Mouse (Mus musculus): ENCODE results near the gene Nfkbia.

Gene Nfkbia

DNA sequence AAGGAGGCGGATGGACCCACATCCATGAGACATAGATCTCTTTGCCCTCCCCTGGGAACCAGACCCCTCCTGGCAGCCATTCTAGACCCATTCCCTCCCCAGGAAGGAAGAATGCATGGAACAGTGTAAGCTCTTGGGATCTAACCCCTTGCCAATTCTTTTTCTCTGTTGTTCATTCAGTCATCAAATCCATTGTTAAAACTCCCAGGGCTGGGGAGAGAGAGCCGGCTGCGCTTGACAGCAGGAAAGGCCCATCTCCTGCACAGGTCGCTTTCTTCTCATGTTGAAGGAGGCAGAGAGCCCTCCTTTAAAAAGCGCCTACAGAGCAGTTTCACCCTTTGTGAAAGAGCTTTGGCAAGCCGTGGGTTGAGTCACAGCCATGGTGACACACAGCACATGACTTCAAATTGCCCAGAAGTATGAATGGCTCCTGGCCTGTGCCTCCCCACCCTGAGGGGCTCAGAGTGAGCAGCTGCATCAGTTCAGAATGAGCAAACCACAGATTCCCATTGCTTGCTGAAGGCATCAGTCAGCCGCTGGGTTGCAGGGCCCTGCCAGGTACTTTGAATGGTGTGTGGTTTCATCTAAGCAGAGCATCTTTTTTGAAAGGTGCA is 26.3 kb downstream of the Nfkbia start:
- peak; percentile 83 to 90 for DNase-seq (ENCODE audit: low spot score in 2 of 2)

DNA sequence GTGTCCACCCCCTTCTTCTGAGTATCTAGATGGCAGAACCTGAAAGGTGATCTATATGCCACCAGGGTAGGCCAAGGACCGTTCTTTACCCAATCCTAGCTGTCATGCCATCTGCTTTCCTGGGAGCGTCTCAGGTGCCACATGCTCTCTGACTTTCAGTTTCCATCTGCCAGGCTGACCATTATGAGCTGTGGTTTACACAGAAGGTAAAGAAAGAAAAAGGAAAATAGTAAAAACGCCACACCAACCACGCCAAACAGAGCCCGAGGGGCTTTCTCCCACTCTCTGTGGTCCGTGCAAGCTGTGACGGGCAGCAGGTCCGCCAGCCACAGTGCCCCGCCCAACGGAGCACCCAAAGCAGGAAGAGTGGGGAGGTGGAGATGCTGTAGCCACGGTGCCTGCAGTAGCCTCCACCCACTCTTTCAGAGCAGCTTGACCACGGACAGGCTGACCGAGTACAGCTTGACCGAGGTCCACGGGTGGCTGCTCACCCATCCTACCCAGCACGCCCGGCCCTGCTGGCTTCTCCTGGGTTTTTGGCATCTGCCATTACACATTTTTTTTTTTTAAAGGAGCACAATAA is 27.0 kb downstream of the Nfkbia start:
- peak in 1 of 2 experiments; percentile 38 for DNase-seq (ENCODE audit: low spot score in 2 of 2)

DNA sequence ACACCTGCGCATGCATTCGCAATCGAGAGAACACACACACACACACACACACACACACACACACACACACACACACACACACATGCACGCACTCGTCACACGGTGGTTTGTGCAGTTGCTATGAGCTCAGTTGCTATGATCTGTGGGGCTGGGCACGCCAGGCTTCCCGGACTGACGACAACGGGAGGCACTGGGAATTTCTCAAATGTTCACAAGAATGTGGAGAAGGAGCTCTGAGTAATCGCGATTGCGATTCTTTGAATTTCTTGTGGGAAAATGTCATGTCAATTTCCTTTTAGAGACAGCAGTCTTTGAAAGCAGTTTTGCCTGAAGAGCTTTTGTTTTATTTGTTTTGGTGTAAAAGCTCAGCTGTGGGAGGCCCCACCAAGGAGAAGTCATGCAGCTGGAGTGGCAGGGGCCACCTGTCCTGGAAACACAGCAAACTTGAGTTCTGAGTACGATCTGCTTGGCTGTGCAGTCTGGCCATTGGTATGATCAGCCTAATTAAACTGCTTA is 27.5 kb downstream of the Nfkbia start:
- peak; percentile 65 to 71 for DNase-seq (ENCODE audit: low spot score in 2 of 2)

DNA sequence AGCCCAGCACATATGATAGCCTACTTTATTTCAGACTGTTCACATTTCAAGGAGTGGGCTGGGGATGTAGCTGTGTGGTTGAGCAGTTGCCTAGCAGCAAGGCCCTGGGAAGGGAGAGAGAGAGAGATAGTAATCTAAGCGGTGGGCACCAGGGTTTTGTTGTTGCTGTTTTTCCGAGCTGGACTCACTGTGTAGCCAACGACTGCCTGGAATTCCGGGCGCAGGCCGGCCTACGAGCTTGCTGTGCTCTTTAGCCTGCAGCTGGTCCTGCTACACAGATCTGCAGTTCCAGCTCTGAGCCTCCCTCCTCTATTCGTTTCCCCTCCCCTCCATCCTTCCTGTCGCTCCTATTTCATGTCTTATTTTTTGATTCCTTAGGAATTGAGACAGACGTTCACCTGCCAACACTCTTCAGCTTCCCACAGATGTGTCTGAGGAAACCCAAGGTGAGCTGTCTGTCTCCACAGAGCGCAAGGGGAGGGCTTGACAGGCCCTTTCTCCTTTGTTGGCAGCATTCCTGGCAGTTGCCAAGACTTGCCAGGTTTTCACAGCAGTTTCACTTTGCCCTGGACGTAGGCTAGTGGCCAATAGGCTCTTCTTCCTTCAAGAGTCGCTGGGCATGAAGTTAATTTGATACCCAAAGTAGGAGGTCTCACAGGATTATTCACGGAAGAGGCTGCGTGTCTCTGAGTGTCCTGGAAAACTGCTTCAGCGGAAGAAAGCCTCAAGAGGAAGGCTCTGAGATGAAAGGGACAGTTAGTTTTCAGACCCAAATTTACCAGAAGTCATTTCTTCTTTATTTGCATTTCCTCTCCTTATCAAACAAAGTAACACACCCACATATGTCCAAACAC is 28.2 kb downstream of the Nfkbia start:
- peak in 1 of 2 experiments; percentile 28 for DNase-seq (ENCODE audit: low spot score in 2 of 2)

DNA sequence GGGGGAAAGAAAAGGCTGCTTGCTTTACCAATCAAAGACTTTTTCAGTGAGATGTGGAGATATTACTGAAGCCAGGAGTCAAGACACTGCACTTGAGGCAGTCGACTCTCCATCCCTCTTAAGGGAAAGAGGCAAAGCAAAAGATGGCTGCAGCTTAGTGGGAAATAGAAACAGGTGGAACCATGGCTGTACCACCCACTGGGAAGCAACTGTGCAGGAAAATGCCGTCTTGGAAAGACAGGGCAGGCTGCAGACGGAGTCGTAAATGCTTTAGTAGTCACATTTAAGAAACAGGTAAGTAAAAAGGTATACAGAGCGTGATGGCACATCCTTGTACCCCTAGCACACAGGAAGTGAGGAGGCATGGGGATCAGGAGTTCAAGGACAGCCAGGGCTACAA is 29.4 kb downstream of the Nfkbia start:
- no peak for DNase-seq (ENCODE audit: low spot score in 2 of 2)

DNA sequence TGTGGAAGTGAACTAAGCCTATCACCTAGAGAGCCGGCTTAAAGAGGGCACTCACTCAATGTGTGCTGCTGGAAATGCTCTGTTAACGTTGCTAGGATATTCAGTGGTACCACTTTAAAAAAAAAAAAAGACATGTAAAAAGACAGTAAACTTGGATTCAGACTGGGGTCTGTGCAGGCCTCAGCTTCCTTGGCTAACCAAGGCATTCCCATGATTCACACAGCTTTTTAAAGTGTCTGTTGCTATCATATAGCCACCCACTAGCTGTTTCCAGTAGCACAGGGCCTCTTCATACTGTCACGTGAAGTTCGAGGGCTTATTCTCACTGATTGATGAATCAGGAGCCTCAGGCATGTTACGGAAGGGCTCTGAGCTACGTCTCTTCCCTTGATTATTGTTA is 30.0 kb downstream of the Nfkbia start:
- DNase-seq (ENCODE audit: low spot score in 2 of 2), result no peak

DNA sequence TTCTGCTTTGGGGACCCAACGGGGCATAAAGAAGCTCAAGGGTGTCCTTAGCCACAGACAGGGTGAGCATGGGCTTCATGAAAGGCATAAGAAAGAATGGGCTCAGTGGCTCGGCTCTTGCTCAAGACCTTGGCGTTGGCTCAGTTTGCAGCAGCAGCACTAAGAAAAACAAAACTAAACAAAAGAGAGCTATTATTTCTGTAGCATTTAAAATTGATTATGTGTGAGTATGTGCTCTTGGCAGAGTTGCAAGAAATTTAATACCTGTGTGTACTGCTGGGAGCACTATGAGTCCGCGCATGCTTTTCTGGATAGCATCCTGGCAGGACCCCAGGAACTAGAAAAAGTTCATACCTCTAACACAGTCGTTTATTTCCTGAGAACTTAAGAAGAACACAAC is 30.7 kb downstream of the Nfkbia start:
- no peak for DNase-seq (ENCODE audit: low spot score in 2 of 2)

DNA sequence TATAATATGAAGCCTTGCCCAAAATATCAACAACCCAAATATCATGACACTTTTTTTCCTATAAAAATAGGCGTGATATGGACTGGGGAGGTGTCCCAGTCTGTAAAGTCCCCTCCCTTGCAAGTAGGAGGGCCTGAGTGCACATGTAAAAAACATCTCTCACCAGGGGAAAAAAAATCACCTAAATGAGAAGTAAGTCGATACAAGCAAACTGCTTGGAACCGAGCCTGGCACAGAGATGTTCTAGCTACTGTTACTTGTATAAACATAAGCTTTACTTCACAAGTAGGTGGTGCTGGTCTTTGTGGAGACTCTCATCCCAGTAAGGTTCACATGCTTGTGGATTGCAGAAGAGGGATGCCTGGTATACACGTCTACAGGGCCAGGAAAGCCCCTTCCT is 31.5 kb downstream of the Nfkbia start:
- no peak for DNase-seq (ENCODE audit: low spot score in 2 of 2)

DNA sequence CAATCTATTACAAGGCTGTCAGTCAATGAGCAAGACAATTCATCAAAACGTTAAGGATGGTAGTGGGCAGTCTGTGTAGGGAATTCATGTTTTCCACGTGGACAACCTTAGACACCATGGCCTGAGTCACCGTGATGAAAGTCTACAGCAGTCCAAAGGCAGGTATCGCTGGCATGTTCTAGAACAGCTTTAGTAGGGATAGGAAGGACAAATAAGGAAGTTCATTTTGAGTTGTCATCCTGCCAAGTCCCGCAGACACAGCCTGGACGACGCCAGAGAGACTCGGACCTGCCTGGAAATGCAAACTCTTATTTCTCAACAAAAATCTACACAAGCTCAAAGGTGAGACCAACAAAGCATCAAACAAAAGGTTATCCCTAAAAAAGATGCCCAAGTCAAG is 32.7 kb downstream of the Nfkbia start:
- DNase-seq (ENCODE audit: low spot score in 2 of 2), result no peak

DNA sequence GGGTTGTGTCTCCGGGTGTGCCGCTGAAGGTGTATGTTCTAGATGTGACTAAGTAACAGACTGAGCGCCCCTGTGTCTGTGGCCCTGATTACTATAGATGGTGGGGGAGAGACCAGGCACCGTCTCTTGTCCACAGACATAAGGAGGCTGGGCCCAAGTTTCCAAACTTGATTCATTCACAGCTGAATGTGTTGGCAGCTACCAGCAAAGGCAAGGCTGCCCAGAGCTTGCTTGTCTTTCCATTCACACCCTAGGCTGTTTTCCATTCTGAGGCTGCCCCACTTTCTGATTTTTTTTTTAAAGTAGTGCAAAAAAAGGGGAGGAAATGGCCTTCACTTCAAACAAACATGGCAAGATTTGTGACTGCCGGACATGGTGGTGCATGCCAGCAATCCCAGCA is 35.6 kb downstream of the Nfkbia start:
- DNase-seq (ENCODE audit: low spot score in 2 of 2), result no peak

DNA sequence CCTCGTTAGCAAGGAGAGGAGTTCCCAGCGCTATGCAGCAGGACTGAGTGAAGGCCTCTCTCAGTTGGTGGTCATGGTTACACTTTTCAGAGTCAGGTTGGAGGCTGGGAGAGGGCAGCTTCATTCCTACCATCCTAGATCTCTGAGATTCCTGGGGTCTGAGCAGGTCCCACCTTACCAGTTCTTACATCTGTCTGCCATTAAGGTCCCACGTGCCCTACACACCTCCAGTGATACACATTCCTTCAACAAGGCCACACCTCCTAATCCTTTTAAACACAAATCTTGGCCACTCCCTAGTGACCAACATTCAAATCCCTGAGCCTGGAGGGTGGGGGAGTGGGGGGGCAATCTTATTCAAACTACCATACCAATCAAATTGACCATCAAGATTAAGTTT is 36.3 kb downstream of the Nfkbia start:
- no peak for DNase-seq (ENCODE audit: low spot score in 2 of 2)

DNA sequence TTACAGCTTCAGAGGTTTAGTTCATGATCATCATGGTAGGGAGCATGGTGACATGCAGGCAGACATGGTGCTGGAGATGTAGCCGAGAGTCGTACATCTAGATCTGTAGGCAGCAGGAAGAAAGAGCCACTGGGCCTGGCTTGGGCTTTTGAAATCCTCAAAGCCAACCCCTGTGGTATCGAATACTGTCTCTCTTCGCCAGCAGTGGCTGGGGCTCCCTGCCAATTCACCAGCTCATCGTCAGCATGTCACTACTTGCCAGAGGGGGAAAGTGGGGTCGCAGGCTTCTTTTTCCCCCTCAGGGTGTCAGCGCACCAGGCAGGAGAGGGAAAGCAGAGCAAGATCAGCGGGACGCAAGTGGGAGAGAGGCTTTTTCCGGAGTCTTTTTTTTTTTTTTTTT is 37.2 kb downstream of the Nfkbia start:
- DNase-seq (ENCODE audit: low spot score in 2 of 2), result no peak

DNA sequence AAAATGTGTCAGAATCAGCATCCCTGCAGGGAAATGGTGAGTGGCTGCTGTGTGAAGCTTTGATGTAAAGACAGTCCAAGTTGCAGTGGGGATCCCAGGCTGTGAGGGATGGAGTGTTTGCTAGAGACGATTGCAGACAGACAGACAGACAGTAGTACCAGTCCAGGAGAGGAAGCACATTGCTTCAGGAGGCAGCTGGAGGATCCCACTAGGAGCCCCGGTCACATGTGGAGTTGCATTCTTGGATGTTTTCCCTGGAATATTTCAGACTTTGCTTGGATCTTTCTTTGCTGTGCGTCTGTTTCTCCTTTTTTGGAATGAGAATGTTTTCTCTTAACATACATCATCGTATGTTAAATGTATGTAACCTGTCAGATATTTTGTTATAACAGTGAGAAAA is 38.5 kb downstream of the Nfkbia start:
- DNase-seq (ENCODE audit: low spot score in 2 of 2), result no peak

DNA sequence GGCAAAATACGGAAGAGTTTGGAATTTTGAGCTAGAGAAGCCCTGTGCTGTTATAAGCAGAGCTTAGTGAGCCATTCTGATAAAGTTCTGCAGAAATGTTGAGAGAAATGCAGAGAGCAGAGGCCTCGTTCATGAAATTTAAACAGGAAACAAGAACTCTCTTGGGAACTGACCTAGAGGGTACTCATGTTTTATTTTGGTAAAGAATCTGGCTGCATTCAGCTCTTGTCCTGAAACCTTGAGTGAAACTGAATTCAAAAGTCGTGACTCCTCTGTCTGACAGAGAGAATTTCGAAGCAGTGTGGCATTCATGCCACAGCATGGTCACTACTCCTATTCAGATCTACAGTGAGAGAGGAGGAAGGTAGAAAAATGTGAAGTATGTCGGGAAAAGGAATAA is 39.6 kb downstream of the Nfkbia start:
- no peak for DNase-seq (ENCODE audit: low spot score in 2 of 2)

DNA sequence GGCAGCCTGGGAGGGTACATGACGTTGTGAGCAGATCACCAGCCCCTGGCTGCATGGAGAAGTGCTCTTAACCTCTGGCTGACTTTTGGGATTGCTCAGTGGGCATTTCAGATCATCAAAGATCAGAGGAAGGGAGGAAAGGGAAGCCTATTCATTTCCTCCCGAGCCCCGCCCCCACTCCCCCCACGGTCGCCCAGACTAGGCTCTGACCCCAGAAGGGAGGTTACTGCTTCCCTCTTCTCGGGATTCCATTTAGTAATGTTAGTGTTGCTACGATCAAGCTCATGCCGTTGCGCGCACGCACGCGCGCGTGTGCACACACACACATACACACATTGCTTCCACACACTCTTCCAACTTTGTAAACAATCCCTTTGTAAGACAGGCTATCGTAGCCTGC is 42.0 kb downstream of the Nfkbia start:
- no peak for DNase-seq (ENCODE audit: low spot score in 2 of 2)

DNA sequence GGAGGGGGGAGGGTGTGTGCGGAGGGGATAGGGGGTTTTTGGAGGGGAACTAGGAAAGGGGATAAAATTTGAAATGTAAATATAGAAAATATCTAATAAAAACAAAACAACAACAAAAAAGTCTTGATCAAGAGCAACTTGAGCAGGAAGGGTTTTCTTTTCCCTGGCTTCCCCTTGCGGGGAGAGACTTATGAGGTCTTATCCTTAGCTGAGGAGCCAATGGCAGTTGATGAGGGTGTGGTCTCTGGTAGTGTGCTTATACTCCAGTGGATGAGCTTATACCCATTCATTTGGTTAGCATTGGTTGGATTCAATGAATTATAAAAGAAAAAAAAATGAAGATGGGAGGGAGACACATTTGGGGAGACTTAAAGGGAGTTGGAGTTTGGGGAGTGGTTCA is 43.4 kb downstream of the Nfkbia start:
- DNase-seq (ENCODE audit: low spot score in 2 of 2), result no peak

DNA sequence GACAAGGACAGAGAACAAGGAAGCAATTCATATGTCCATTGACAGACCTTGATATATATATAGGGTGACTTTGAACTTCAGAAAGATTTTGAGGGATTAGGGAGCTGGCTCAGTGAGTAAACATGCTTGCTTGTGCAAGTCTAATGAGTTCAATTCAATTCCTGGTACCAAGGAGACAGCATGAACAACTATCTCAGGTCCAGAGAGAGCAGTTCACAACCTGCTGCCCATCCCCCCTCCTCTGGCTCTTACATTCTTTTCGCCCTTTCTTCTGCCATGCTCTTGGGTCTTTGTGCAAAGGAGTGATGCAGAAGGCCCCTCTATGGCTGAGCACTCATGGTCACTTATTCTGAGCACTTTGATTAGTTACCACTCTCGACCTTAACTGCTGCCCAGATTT is 44.0 kb downstream of the Nfkbia start:
- no peak for DNase-seq (ENCODE audit: low spot score in 2 of 2)

DNA sequence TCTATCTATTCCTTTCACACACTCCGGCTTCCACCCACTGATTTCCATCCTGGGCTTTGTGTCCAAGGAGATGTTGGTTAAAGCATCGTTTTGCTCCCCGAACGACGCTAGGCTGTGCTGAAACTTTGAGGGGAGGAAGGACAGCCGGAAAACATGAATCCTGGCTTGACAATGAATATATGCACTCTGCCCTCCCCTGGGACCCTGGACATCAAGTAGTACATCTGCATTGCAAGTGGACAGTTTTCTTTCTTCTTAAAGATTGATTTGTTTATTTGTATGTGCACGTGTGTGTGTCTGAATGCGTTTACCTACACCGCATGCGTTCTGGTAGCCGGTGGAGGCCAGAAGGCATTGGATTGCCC is 45.1 kb downstream of the Nfkbia start:
- DNase-seq (ENCODE audit: low spot score in 2 of 2), result no peak

DNA sequence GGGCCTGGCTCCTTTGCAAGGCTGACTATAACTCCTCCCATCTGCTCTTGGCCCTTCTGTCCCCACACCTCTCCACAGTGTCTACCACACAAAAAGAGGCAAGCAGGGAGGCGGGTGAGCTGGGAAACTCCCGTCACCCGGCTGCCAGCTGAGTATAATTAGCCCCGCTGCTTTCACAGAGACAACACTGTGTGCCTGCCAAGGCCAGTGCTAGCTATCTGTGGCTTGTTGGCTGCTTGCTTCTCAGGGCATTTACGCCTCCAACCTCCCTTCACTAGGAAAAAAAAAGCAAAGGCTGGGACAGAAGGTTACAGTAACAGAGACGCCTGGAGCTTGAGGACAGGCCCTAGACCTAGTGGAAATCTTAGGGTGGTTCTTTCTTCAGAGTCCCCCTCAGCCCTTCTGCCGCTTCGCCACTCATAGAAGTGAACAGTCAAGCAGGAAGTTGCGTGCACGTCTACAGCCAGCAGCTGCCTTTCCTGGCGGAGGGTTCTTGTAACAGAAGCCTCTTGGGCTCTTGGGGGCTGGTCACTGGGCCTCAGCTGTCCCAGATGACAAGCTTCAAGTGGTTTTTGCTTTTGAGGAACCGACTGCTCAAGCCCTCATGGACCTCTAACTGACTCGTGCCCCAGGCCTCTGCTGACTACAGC is 45.6 kb downstream of the Nfkbia start:
- DNase-seq (ENCODE audit: low spot score in 2 of 2), result peak; percentile 69 to 70

DNA sequence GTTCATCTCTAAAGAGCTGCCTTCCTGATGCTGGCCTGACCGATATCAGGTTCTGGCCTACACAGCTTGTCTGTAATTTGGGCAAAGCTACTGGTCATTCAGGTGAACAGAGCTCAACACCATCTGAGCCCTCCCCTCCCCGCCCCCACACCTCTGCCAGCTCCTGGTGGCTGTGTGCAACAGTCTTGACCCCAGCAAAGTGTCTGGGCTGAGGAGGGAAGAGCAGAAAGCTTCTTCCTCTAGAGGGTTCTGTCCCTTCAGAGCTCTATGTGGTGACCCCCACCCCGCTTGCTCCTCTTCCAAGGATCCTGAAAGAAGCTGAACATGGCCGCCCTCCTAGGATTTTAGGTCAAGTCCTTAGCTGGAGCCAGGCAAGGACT is 46.1 kb downstream of the Nfkbia start:
- DNase-seq (ENCODE audit: low spot score in 2 of 2), result no peak

DNA sequence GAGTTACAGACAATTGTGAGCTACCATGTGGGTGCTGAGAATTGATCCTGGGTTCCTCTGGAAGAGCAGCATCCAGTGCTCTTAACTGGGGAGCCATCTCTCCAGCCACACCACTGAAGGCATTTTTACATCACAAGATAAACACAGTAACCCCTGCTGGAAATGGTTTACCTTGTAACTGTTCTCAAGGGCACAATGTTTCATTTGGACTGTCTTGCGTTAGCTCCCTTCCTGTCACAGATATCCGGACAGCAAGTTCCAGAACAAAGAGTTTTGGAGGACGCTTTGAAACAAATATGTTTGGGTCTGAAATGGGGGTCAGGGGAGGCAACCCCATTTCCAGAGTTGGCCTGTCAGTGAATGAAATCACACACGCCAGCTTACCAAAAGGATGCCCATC is 46.9 kb downstream of the Nfkbia start:
- DNase-seq (ENCODE audit: low spot score in 2 of 2), result no peak

DNA sequence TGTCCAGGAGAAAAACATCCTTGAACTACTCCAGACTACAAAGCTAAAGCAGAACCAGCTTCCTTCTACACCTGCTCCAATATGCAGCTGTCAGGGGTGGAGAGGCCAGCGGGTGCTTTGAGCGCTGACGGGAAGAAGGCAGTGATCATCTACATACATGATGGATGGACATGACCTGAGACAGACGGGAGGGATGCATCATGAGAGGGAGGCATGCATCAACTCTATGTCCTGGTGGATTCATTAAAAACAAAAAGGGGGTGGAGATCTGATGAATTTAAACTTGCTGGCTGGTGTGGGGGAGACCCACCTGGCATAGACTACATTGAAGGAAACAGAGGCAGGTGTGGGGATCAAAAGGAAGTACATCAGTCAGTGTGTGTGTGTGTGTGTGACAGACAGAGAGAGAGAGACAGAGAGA is 48.4 kb downstream of the Nfkbia start:
- peak; percentile 60 to 61 for DNase-seq (ENCODE audit: low spot score in 2 of 2)
